Mouse (Mus musculus): ENCODE measurements around the gene Megf11. TPM values are rescaled to one million over a fixed set of nuclear protein-coding genes. Genes with fewer than 3 reads are reported as not detected.

Megf11 gene
- total and polyA plus RNA-seq, 3 experiments = 0.08 to 0.93 TPM; not detected in 1

DNA sequence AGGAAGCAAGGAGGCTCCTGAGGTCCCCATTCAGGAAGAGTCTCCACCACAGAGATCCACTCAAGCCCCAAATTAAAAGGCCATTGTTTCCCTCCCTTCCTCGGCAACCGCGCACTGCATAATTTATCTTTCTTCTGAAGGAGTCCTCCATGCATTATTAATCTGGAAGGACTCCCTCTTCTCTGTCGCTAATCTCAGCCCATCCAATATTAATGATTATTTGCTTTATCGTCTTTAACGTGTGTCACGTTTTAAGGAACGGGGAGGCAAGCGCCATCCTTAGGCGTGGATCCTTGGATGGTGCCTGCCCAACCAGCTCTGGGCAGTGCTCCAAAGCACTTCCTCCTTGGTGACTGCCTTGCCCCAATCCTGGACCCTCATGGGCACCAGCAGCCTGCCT is 269.3 kb downstream of the Megf11 start:
- Histone ChIP-seq H3K4me1 (ENCODE audit: control insufficient read depth in 1 of 2, insufficient read depth in 2 of 2, low read length in 2 of 2) (peaks cover 10 to 27% of the 10 kb centered on the region in 2 experiments), H3K79me2 (ENCODE audit: control insufficient read depth, insufficient read depth, low read length, poor library complexity) (no peaks in the 10 kb centered on the region), H3K36me3 (ENCODE audit: control insufficient read depth in 1 of 2, insufficient read depth in 2 of 2, low read length in 2 of 2) (peaks cover 0 to 19% of the 10 kb centered on the region in 2 experiments; a peak in 2 of 4 replicates), H3K9me3 (replicated peaks; ENCODE audit: insufficient read depth, low read length) (no peaks in the 10 kb centered on the region), H3K4me3 (ENCODE audit: control insufficient read depth in 1 of 2, insufficient read depth in 1 of 2, low read depth in 2 of 2, low read length in 2 of 2) (no peak overlapping the region), H3K9ac (ENCODE audit: control insufficient read depth, low read depth, low read length, poor library complexity, severe bottlenecking) (no peak overlapping the region), H3K27ac (ENCODE audit: control insufficient read depth, low read depth, low read length) (no peak overlapping the region), H3K27me3 (ENCODE audit: control insufficient read depth in 1 of 2, insufficient read depth in 2 of 2, low read length in 2 of 2) (no peaks in the 10 kb centered on the region)
- no peak for DNase-seq (ENCODE audit: low read depth, low spot score)
- no peak for TF ChIP-seq USF1 (IDR thresholded peaks at IDR 0.05; ENCODE audit: low read depth, low read length)
- TF ChIP-seq POLR2AphosphoS2 (IDR thresholded peaks at IDR 0.05; ENCODE audit: low read length) = no peak
- no peak for TF ChIP-seq SIN3A (IDR thresholded peaks at IDR 0.05; ENCODE audit: low read length)
- TF ChIP-seq ZC3H11A (IDR thresholded peaks at IDR 0.05; ENCODE audit: low read depth, low read length) = no peak
- no peak for TF ChIP-seq RAD21 (IDR thresholded peaks at IDR 0.05; ENCODE audit: low read depth, low read length)
- no peak for TF ChIP-seq E2F4 (IDR thresholded peaks at IDR 0.05; ENCODE audit: borderline replicate concordance, low read depth, low read length)
- TF ChIP-seq ETS1 (IDR thresholded peaks at IDR 0.05; ENCODE audit: low read depth, low read length) = no peak
- no peak for TF ChIP-seq MAFK (IDR thresholded peaks at IDR 0.05; ENCODE audit: borderline replicate concordance, low read depth, low read length)
- no peak for TF ChIP-seq MYC (IDR thresholded peaks at IDR 0.05; ENCODE audit: low read depth, low read length)
- no peak for TF ChIP-seq BHLHE40 (IDR thresholded peaks at IDR 0.05; ENCODE audit: borderline replicate concordance, low read depth, low read length)
- TF ChIP-seq CHD1 (IDR thresholded peaks at IDR 0.05; ENCODE audit: low read depth, low read length) = no peak
- TF ChIP-seq NRF1 (IDR thresholded peaks at IDR 0.05; ENCODE audit: insufficient read depth, low read depth, low read length, poor library complexity, severe bottlenecking) = no peak
- TF ChIP-seq TCF12 (IDR thresholded peaks at IDR 0.05; ENCODE audit: low read depth, low read length) = no peak
- no peak for TF ChIP-seq GABPA (IDR thresholded peaks at IDR 0.05; ENCODE audit: low read depth, low read length)
- TF ChIP-seq MXI1 (IDR thresholded peaks at IDR 0.05; ENCODE audit: low read depth, low read length) = no peak
- no peak for TF ChIP-seq CHD2 (IDR thresholded peaks at IDR 0.05; ENCODE audit: low read length)
- no peak for TF ChIP-seq NELFE (IDR thresholded peaks at IDR 0.05; ENCODE audit: low read depth, low read length)

DNA sequence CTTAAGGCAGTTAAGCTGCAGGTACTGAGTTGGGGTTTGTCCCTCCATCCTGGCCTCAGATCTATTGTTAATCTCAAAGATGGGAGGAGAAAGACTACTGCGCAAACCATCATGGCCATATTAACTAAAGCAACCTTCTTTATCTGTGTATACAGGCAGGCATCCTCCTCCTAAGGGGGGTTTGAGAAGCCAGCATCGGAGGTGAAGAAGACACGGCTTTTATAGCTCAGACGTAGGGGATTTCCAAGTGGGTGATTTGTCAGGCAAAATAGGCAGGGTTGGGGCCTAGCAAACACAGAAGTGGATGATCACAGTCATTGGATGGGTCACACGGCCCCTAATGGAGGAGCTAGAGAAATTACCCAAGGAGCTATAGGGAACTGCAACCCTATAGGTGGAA is 271.2 kb downstream of the Megf11 start:
- no peak overlapping the region for H3K27ac ChIP-seq (ENCODE audit: control insufficient read depth, low read depth, low read length)
- no peaks in the 10 kb centered on the region for H3K79me2 ChIP-seq (ENCODE audit: control insufficient read depth, insufficient read depth, low read length, poor library complexity)
- no peak for DNase-seq (ENCODE audit: low read depth, low spot score)
- TF ChIP-seq ZNF384 (IDR thresholded peaks at IDR 0.05; ENCODE audit: low read depth, low read length) (no peak), MAX (IDR thresholded peaks at IDR 0.05; ENCODE audit: low read length) (no peak), RAD21 (IDR thresholded peaks at IDR 0.05; ENCODE audit: low read depth, low read length) (no peak)
- H3K9ac ChIP-seq (ENCODE audit: control insufficient read depth, low read depth, low read length, poor library complexity, severe bottlenecking) = no peak overlapping the region
- peaks cover 0 to 16% of the 10 kb centered on the region in 2 experiments; a peak in 2 of 4 replicates for H3K36me3 ChIP-seq (ENCODE audit: control insufficient read depth in 1 of 2, insufficient read depth in 2 of 2, low read length in 2 of 2)
- H3K4me3 ChIP-seq (ENCODE audit: control insufficient read depth in 1 of 2, insufficient read depth in 1 of 2, low read depth in 2 of 2, low read length in 2 of 2) = no peak overlapping the region
- H3K4me1 ChIP-seq (ENCODE audit: control insufficient read depth in 1 of 2, insufficient read depth in 2 of 2, low read length in 2 of 2) = peaks cover 10 to 24% of the 10 kb centered on the region in 2 experiments
- H3K27me3 ChIP-seq (ENCODE audit: control insufficient read depth in 1 of 2, insufficient read depth in 2 of 2, low read length in 2 of 2) = no peaks in the 10 kb centered on the region; a peak in 1 of 4 replicates
- H3K9me3 ChIP-seq (replicated peaks; ENCODE audit: insufficient read depth, low read length) = no peaks in the 10 kb centered on the region
